In the genomic region with DNA sequence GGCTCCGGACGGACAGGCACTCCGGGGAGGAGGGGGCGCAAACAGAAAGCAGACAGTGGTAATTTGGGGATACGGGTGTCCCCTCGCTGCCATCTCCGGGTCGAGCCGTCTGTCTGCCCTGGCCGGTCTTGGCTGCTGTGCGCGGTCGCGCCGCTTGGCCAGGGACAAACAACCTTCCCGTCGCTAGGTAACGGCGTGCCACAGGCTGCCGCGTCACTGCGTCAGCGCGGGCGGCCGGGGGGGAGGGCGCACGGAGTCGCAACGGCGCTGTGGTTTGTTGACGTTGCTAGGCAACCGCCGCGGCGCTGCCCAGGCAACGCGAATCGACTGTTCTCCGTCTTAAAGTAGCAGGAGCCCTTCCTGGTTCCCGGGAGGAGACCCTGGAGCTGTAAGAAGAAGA, we compare ENCODE assay signal across 8 mouse cellular contexts. TPM values are rescaled to one million over a fixed set of nuclear protein-coding genes. Genes with fewer than 3 reads are reported as not detected.
DNase-seq lines count a peak whose midpoint lies in the region; ATAC-seq and TF ChIP-seq lines count a peak whose summit lies in the region.

No protein-coding gene starts in this region.

- peaks cover 77% of the 10 kb centered on the region for H3K27me3 ChIP-seq in embryonic facial prominence, embryonic 10.5 days (replicated peaks; ENCODE audit: low read depth, poor library complexity, severe bottlenecking)
- H3K27me3 ChIP-seq in intestine, postnatal 0 days (replicated peaks; ENCODE audit: control insufficient read depth, insufficient read depth, low read length): 0 out of 2 replicates have a peak, but pooled peaks cover 14% of the 10 kb centered on the region
- H3K27me3 ChIP-seq in limb, embryonic 10.5 days (ENCODE audit: low read depth, poor library complexity, severe bottlenecking): peaks cover 77% of the 10 kb centered on the region
- peaks cover 43% of the 10 kb centered on the region for H3K27me3 ChIP-seq in midbrain, embryonic 12.5 days

- no peak overlapping the region for H3K9ac ChIP-seq in intestine, postnatal 0 days (ENCODE audit: low read depth, low read length)
- H3K9ac ChIP-seq in midbrain, embryonic 12.5 days (replicated peaks): peak overlapping the region; percentile 51; the same call in 1 of the 2 replicates

- H3K27ac ChIP-seq in embryonic facial prominence, embryonic 10.5 days (replicated peaks): peak overlapping the region; percentile 76
- no peak overlapping the region for H3K27ac ChIP-seq in intestine, postnatal 0 days (ENCODE audit: low read depth, low read length)
- peak overlapping the region; percentile 65 for H3K27ac ChIP-seq in limb, embryonic 10.5 days
- H3K27ac ChIP-seq in midbrain, embryonic 12.5 days (replicated peaks): no peak overlapping the region; the same call in 1 of the 2 replicates

- WGBS in embryonic facial prominence, embryonic 10.5 days: under 1% methylated on average over 41 of the region's 41 CpGs
- WGBS in intestine, postnatal 0 days: under 1% methylated on average over 41 of the region's 41 CpGs
- WGBS in limb, embryonic 10.5 days: under 1% methylated on average over 41 of the region's 41 CpGs
- under 1% methylated on average over 41 of the region's 41 CpGs for WGBS in midbrain, embryonic 12.5 days

- no peaks in the 10 kb centered on the region for H3K9me3 ChIP-seq in embryonic facial prominence, embryonic 10.5 days
- no peaks in the 10 kb centered on the region for H3K9me3 ChIP-seq in intestine, postnatal 0 days (ENCODE audit: control insufficient read depth)
- no peaks in the 10 kb centered on the region for H3K9me3 ChIP-seq in limb, embryonic 10.5 days (replicated peaks)
- no peaks in the 10 kb centered on the region for H3K9me3 ChIP-seq in midbrain, embryonic 12.5 days

- H3K4me2 ChIP-seq in intestine, postnatal 0 days (replicated peaks; ENCODE audit: low read depth): peak overlapping the region; percentile 79
- peak overlapping the region; percentile 73 for H3K4me2 ChIP-seq in midbrain, embryonic 12.5 days (replicated peaks)

- no peaks in the 10 kb centered on the region for H3K36me3 ChIP-seq in embryonic facial prominence, embryonic 10.5 days (replicated peaks)
- no peaks in the 10 kb centered on the region for H3K36me3 ChIP-seq in intestine, postnatal 0 days (ENCODE audit: control insufficient read depth, insufficient read depth)
- H3K36me3 ChIP-seq in limb, embryonic 10.5 days: no peaks in the 10 kb centered on the region
- no peaks in the 10 kb centered on the region for H3K36me3 ChIP-seq in midbrain, embryonic 12.5 days

- ATAC-seq in granulocyte monocyte progenitor cell, adult 5-6 weeks (replicated peaks; ENCODE audit: poor library complexity, severe bottlenecking): peak; percentile 71
- peak; percentile 93 for ATAC-seq in intestine, postnatal 0 days
- ATAC-seq in midbrain, embryonic 12.5 days (ENCODE audit: low FRiP score, low read depth): peak; percentile 93

- peak overlapping the region; percentile 64 for H3K4me3 ChIP-seq in embryonic facial prominence, embryonic 10.5 days
- H3K4me3 ChIP-seq in intestine, postnatal 0 days (ENCODE audit: low read depth, low read length): peak overlapping the region; percentile 45
- H3K4me3 ChIP-seq in limb, embryonic 10.5 days: peak overlapping the region; percentile 52
- H3K4me3 ChIP-seq in midbrain, embryonic 12.5 days: peak overlapping the region; percentile 48

- no peak for TF ChIP-seq CTCF in intestine, postnatal 0 days (IDR thresholded peaks at IDR 0.05; ENCODE audit: low read depth)

- peaks cover 31% of the 10 kb centered on the region for H3K4me1 ChIP-seq in embryonic facial prominence, embryonic 10.5 days
- no peaks in the 10 kb centered on the region for H3K4me1 ChIP-seq in intestine, postnatal 0 days (replicated peaks; ENCODE audit: control insufficient read depth, insufficient read depth, low read length)
- H3K4me1 ChIP-seq in limb, embryonic 10.5 days: peaks cover 14% of the 10 kb centered on the region
- H3K4me1 ChIP-seq in midbrain, embryonic 12.5 days: peaks cover 19% of the 10 kb centered on the region

- DNase-seq in layer of hippocampus, adult 11-12 months (ENCODE audit: low spot score): peak; percentile 94
- DNase-seq in layer of hippocampus, adult 9-10 months (ENCODE audit: low spot score): no peak
- peak; percentile 98 for DNase-seq in embryonic facial prominence, embryonic 10.5 days (ENCODE audit: low spot score)
- DNase-seq in limb, embryonic 10.5 days (ENCODE audit: low spot score): peak; percentile 99
- DNase-seq in skeletal muscle tissue, adult 2 months (ENCODE audit: low read depth, low spot score): peak; percentile 98

RNA-seq across cellular contexts. Expression of a gene that starts 10.1 kb away (rescaled TPM):
- 0.09 TPM in 1 of 2 replicates, not detected in the other for polyA plus RNA-seq in embryonic facial prominence, embryonic 10.5 days (2016; fragmentation: Nextera tagmentation; extraction: Ambion mirVana)
- total RNA-seq in granulocyte monocyte progenitor cell, adult 5-6 weeks (2014; fragmentation: Nextera tagmentation): 8.1 and 13.7 TPM in 2 replicates
- 19.3 and 24.4 TPM in 2 replicates for total RNA-seq in granulocyte monocyte progenitor cell, adult 5-6 weeks (2017)
- 0.12 and 0.54 TPM in 2 replicates for polyA plus RNA-seq in intestine, postnatal 0 days (2015; fragmentation: Nextera tagmentation; extraction: Ambion mirVana)
- polyA plus RNA-seq in limb, embryonic 10.5 days (2016; fragmentation: Nextera tagmentation; extraction: Ambion mirVana): 0.04 and 0.11 TPM in 2 replicates
- polyA plus RNA-seq in midbrain, embryonic 12.5 days (2016; fragmentation: Nextera tagmentation; extraction: Ambion mirVana): 0.20 TPM in 1 of 2 replicates, not detected in the other

RNA-seq across cellular contexts. Expression of a gene that starts 24.7 kb away (rescaled TPM):
- 102 and 107 TPM in 2 replicates for polyA plus RNA-seq in embryonic facial prominence, embryonic 10.5 days (2016; fragmentation: Nextera tagmentation; extraction: Ambion mirVana)
- 12.4 and 42.8 TPM in 2 replicates for total RNA-seq in granulocyte monocyte progenitor cell, adult 5-6 weeks (2014; fragmentation: Nextera tagmentation)
- total RNA-seq in granulocyte monocyte progenitor cell, adult 5-6 weeks (2017): 29.4 and 34.9 TPM in 2 replicates
- polyA plus RNA-seq in intestine, postnatal 0 days (2015; fragmentation: Nextera tagmentation; extraction: Ambion mirVana): 22.1 and 27.1 TPM in 2 replicates
- polyA plus RNA-seq in limb, embryonic 10.5 days (2016; fragmentation: Nextera tagmentation; extraction: Ambion mirVana): 97.8 and 101 TPM in 2 replicates
- polyA plus RNA-seq in midbrain, embryonic 12.5 days (2016; fragmentation: Nextera tagmentation; extraction: Ambion mirVana): 103 and 114 TPM in 2 replicates

RNA-seq across cellular contexts. Expression of a gene that starts 37.5 kb away (rescaled TPM):
- polyA plus RNA-seq in embryonic facial prominence, embryonic 10.5 days (2016; fragmentation: Nextera tagmentation; extraction: Ambion mirVana): 16.6 and 18.8 TPM in 2 replicates
- total RNA-seq in granulocyte monocyte progenitor cell, adult 5-6 weeks (2014; fragmentation: Nextera tagmentation): not detected in 2 replicates
- not detected in 2 replicates for total RNA-seq in granulocyte monocyte progenitor cell, adult 5-6 weeks (2017)
- polyA plus RNA-seq in intestine, postnatal 0 days (2015; fragmentation: Nextera tagmentation; extraction: Ambion mirVana): 7.1 and 9.3 TPM in 2 replicates
- polyA plus RNA-seq in limb, embryonic 10.5 days (2016; fragmentation: Nextera tagmentation; extraction: Ambion mirVana): 5.5 and 5.6 TPM in 2 replicates
- polyA plus RNA-seq in midbrain, embryonic 12.5 days (2016; fragmentation: Nextera tagmentation; extraction: Ambion mirVana): 74.6 and 79.7 TPM in 2 replicates

RNA-seq across cellular contexts. Expression of a gene that starts 39.4 kb away (rescaled TPM):
- polyA plus RNA-seq in embryonic facial prominence, embryonic 10.5 days (2016; fragmentation: Nextera tagmentation; extraction: Ambion mirVana): 26.8 and 28.9 TPM in 2 replicates
- total RNA-seq in granulocyte monocyte progenitor cell, adult 5-6 weeks (2014; fragmentation: Nextera tagmentation): 20.3 and 26.1 TPM in 2 replicates
- 23.2 and 39.9 TPM in 2 replicates for total RNA-seq in granulocyte monocyte progenitor cell, adult 5-6 weeks (2017)
- polyA plus RNA-seq in intestine, postnatal 0 days (2015; fragmentation: Nextera tagmentation; extraction: Ambion mirVana): 8.3 and 9.7 TPM in 2 replicates
- 28.3 and 31.4 TPM in 2 replicates for polyA plus RNA-seq in limb, embryonic 10.5 days (2016; fragmentation: Nextera tagmentation; extraction: Ambion mirVana)
- polyA plus RNA-seq in midbrain, embryonic 12.5 days (2016; fragmentation: Nextera tagmentation; extraction: Ambion mirVana): 19.1 and 20.6 TPM in 2 replicates

RNA-seq across cellular contexts. Expression of a gene that starts 39.6 kb away (rescaled TPM):
- polyA plus RNA-seq in embryonic facial prominence, embryonic 10.5 days (2016; fragmentation: Nextera tagmentation; extraction: Ambion mirVana): 6.9 and 7.1 TPM in 2 replicates
- total RNA-seq in granulocyte monocyte progenitor cell, adult 5-6 weeks (2014; fragmentation: Nextera tagmentation): 1.8 and 1.9 TPM in 2 replicates
- 0.26 and 0.57 TPM in 2 replicates for total RNA-seq in granulocyte monocyte progenitor cell, adult 5-6 weeks (2017)
- polyA plus RNA-seq in intestine, postnatal 0 days (2015; fragmentation: Nextera tagmentation; extraction: Ambion mirVana): 1.4 TPM in 2 replicates
- 6.5 and 7.0 TPM in 2 replicates for polyA plus RNA-seq in limb, embryonic 10.5 days (2016; fragmentation: Nextera tagmentation; extraction: Ambion mirVana)
- polyA plus RNA-seq in midbrain, embryonic 12.5 days (2016; fragmentation: Nextera tagmentation; extraction: Ambion mirVana): 3.6 and 4.1 TPM in 2 replicates

Comparison
In these comparisons a context has a peak if more than half of its experiments do, and no peak if none do; other contexts are left out.
1. H3K27ac ChIP-seq: peak in embryonic facial prominence, embryonic 10.5 days (single experiment) and limb, embryonic 10.5 days (single experiment); none in intestine, postnatal 0 days (single experiment) and midbrain, embryonic 12.5 days (single experiment).
2. Peak in every context shown above with its lines, with median percentiles within 50 percentile points of each other: H3K4me3 ChIP-seq and ATAC-seq.